Mouse (Mus musculus): ENCODE results near the gene Zfp212.

Zfp212 gene

GRCm38 (mm10) chr6:47920447-47921340 is at the start of gene Zfp212:
Gene Zfp212 (plus strand): TSS chr6:47920476.
- DNase-seq (ENCODE audit: low read depth): peak; percentile 83

- no peak for DNase-seq (ENCODE audit: low read depth)
These were observed 48.0 kb upstream of the Zfp212 start for GRCm38 (mm10) chr6:47872266-47872665.

GRCm38 (mm10) chr6:47877058-47877457 is 43.2 kb upstream of the Zfp212 start, which contains the start of gene Zfp282:
Gene Zfp282 (plus strand): TSS chr6:47877204.
- no peak for DNase-seq (ENCODE audit: low read depth)

GRCm38 (mm10) chr6:47877461-47878132 is 42.7 kb upstream of the Zfp212 start:
- DNase-seq (ENCODE audit: low read depth): peak; percentile 72

GRCm38 (mm10) chr6:47878133-47878514 is 42.2 kb upstream of the Zfp212 start:
- DNase-seq (ENCODE audit: low read depth): peak; percentile 35

GRCm38 (mm10) chr6:47878593-47878992 is 41.7 kb upstream of the Zfp212 start:
- DNase-seq (ENCODE audit: low read depth): no peak

GRCm38 (mm10) chr6:47879049-47879716 is 41.1 kb upstream of the Zfp212 start:
- DNase-seq (ENCODE audit: low read depth): no peak

- no peak for DNase-seq (ENCODE audit: low read depth)
These were observed 40.1 kb upstream of the Zfp212 start for GRCm38 (mm10) chr6:47880166-47880565.

- DNase-seq (ENCODE audit: low read depth): no peak
These were observed 31.4 kb upstream of the Zfp212 start for GRCm38 (mm10) chr6:47888812-47889383.

- DNase-seq (ENCODE audit: low read depth): no peak
These were observed 20.9 kb upstream of the Zfp212 start for GRCm38 (mm10) chr6:47899416-47899815.

- no peak for DNase-seq (ENCODE audit: low read depth)
These were observed 16.7 kb upstream of the Zfp212 start for GRCm38 (mm10) chr6:47903587-47903986.

- DNase-seq (ENCODE audit: low read depth): no peak
These were observed 15.9 kb upstream of the Zfp212 start for GRCm38 (mm10) chr6:47904361-47904760.

- DNase-seq (ENCODE audit: low read depth): no peak
These were observed 15.2 kb upstream of the Zfp212 start for GRCm38 (mm10) chr6:47904917-47905695.

- DNase-seq (ENCODE audit: low read depth): no peak
These were observed 13.9 kb upstream of the Zfp212 start for GRCm38 (mm10) chr6:47906326-47906725.

- no peak for DNase-seq (ENCODE audit: low read depth)
These were observed 11.3 kb upstream of the Zfp212 start for GRCm38 (mm10) chr6:47909007-47909406.

GRCm38 (mm10) chr6:47911650-47912049 is 8.6 kb upstream of the Zfp212 start:
- DNase-seq (ENCODE audit: low read depth): no peak

GRCm38 (mm10) chr6:47912991-47913390 is 7.3 kb upstream of the Zfp212 start:
- no peak for DNase-seq (ENCODE audit: low read depth)

GRCm38 (mm10) chr6:47917051-47917450 is 3.2 kb upstream of the Zfp212 start:
- no peak for DNase-seq (ENCODE audit: low read depth)

GRCm38 (mm10) chr6:47918768-47919274 is 1.5 kb upstream of the Zfp212 start:
- DNase-seq (ENCODE audit: low read depth): no peak

- no peak for DNase-seq (ENCODE audit: low read depth)
These were observed 430 bp upstream of the Zfp212 start for GRCm38 (mm10) chr6:47919646-47920446.
